Mouse (Mus musculus): ENCODE data around the gene Uts2r.

DNA sequence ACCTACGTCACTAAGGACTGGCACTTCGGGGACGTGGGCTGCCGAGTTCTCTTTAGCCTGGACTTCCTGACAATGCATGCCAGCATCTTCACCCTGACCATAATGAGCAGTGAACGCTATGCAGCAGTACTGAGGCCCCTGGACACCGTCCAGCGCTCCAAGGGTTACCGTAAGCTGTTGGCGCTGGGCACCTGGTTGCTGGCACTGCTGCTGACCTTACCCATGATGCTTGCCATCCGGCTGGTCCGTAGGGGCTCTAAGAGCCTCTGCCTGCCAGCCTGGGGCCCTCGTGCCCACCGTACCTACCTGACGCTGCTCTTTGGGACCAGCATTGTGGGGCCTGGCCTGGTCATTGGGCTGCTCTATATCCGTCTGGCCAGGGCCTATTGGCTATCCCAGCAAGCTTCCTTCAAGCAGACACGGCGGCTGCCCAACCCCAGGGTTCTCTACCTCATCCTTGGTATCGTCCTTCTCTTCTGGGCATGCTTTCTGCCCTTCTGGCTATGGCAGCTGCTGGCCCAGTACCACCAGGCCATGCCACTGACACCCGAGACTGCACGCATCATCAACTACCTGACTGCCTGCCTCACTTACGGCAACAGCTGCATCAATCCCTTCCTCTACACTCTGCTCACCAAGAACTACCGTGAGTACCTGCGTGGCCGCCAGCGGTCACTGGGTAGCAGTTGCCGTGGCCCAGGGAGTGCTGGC is 720 bp downstream of the Uts2r start:
- TF ChIP-seq CTCF (IDR thresholded peaks at IDR 0.05; ENCODE audit: low read depth, low read length) = no peak
- TF ChIP-seq POLR2A (IDR thresholded peaks at IDR 0.05; ENCODE audit: extremely low read depth, insufficient read depth, low read length) = no peak
